24 mouse cellular contexts compared by ENCODE assay signal in the genomic region with DNA sequence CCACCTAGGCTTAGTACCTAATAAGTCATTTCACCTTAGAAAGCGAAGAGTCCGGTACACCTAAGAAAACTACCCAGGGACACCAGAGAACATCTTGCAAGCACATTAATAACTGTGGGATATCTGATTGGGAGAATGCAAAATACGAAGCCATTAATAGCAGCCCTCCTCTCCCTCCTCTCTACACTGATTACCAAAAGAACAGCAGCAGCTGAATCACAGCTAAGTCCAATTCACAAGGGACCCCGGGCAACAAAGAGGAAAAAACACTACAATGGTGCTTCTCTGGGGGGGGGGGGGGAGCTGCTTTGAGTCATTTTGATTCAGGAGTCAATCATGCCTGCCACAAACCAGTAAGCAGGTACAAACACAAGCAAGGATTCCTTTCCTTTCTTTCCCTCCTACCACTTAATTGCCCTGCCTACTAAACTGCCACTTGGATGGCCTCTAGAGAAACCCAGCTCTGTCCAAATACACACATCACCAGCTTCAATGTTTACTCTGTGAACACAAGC.
DNase-seq lines count a peak whose midpoint lies in the region; ATAC-seq lines count a peak whose summit lies in the region.
"Had no signal": no experiment of that assay in that cellular context is flagged by ENCODE, and none has a peak within 500 bp of the region (broad histone marks: within the 10 kb centered on the region; RNA-seq: fewer than 3 reads in every experiment).

No protein-coding gene starts in this region.

- H3K36me3 ChIP-seq in hindbrain, embryonic 12.5 days = no peaks in the 10 kb centered on the region
- no peaks in the 10 kb centered on the region for H3K36me3 ChIP-seq in hindbrain, embryonic 16.5 days (ENCODE audit: control insufficient read depth, insufficient read depth, low read length)
- H3K36me3 ChIP-seq in forebrain, embryonic 12.5 days (replicated peaks) = no peaks in the 10 kb centered on the region
- H3K36me3 ChIP-seq in midbrain, embryonic 14.5 days (ENCODE audit: control insufficient read depth, insufficient read depth, low read length) = no peaks in the 10 kb centered on the region
- H3K36me3 ChIP-seq in liver, embryonic 12.5 days = no peaks in the 10 kb centered on the region
- H3K36me3 ChIP-seq: heart, embryonic 13.5 days had no signal

- H3K27ac ChIP-seq in hindbrain, embryonic 12.5 days = peak overlapping the region; percentile 60; the same call in 1 of the 2 replicates
- H3K27ac ChIP-seq in hindbrain, embryonic 16.5 days (ENCODE audit: low read depth, low read length) = no peak overlapping the region
- peak overlapping the region; percentile 66 for H3K27ac ChIP-seq in forebrain, embryonic 12.5 days
- 0 out of 2 replicates have a peak overlapping the region, but pooled peaks have one; percentile 6 for H3K27ac ChIP-seq in midbrain, embryonic 14.5 days (replicated peaks; ENCODE audit: low read depth, low read length)
- no peak overlapping the region for H3K27ac ChIP-seq in liver, embryonic 12.5 days
- H3K27ac ChIP-seq: heart, embryonic 13.5 days; left cerebral cortex, adult 2 months had no signal

- peak; percentile 29 for DNase-seq in embryo, embryonic 10.5 days (ENCODE audit: low spot score)
- no peak for DNase-seq in embryo, embryonic 9.5 days (ENCODE audit: extremely low spot score)
- peak; percentile 72 for DNase-seq in midbrain, embryonic 14.5 days
- DNase-seq: adrenal gland, adult 8-10 months; cerebellum, adult 9-11 months; gastrocnemius, postnatal 14 days; heart, adult 18-20 months; heart, postnatal 36 days; kidney, adult 9 months; kidney, postnatal 4 days; layer of hippocampus, adult 9-11 months; left cerebral cortex, postnatal 4 days; liver; liver, postnatal 0 days; lung, postnatal 10 days; right cerebral cortex, adult 18-20 months had no signal

- H3K4me3 ChIP-seq in hindbrain, embryonic 12.5 days = no peak overlapping the region
- H3K4me3 ChIP-seq in hindbrain, embryonic 16.5 days (ENCODE audit: low read length) = no peak overlapping the region
- H3K4me3 ChIP-seq in forebrain, embryonic 12.5 days (replicated peaks) = no peak overlapping the region
- H3K4me3 ChIP-seq in midbrain, embryonic 14.5 days (replicated peaks; ENCODE audit: low read depth, low read length) = no peak overlapping the region
- no peak overlapping the region for H3K4me3 ChIP-seq in liver, embryonic 12.5 days
- H3K4me3 ChIP-seq: heart, embryonic 13.5 days; left cerebral cortex, adult 2 months had no signal

- no peaks in the 10 kb centered on the region for H3K9me3 ChIP-seq in hindbrain, embryonic 12.5 days (replicated peaks)
- no peaks in the 10 kb centered on the region for H3K9me3 ChIP-seq in hindbrain, embryonic 16.5 days (ENCODE audit: control insufficient read depth, low read length)
- H3K9me3 ChIP-seq in forebrain, embryonic 12.5 days = no peaks in the 10 kb centered on the region
- H3K9me3 ChIP-seq in midbrain, embryonic 14.5 days (ENCODE audit: control insufficient read depth, low read length) = no peaks in the 10 kb centered on the region
- no peaks in the 10 kb centered on the region for H3K9me3 ChIP-seq in liver, embryonic 12.5 days (replicated peaks)
- H3K9me3 ChIP-seq: heart, embryonic 13.5 days had no signal

- no peaks in the 10 kb centered on the region for H3K27me3 ChIP-seq in hindbrain, embryonic 12.5 days
- H3K27me3 ChIP-seq in hindbrain, embryonic 16.5 days (replicated peaks; ENCODE audit: control insufficient read depth, insufficient read depth, low read length) = no peaks in the 10 kb centered on the region
- H3K27me3 ChIP-seq in forebrain, embryonic 12.5 days = no peaks in the 10 kb centered on the region
- no peaks in the 10 kb centered on the region for H3K27me3 ChIP-seq in midbrain, embryonic 14.5 days (ENCODE audit: control insufficient read depth, insufficient read depth, low read length)
- H3K27me3 ChIP-seq in liver, embryonic 12.5 days (replicated peaks) = no peaks in the 10 kb centered on the region
- H3K27me3 ChIP-seq: heart, embryonic 13.5 days had no signal

- ATAC-seq in hindbrain, embryonic 12.5 days (ENCODE audit: low FRiP score) = 0 out of 2 replicates have a peak, but pooled peaks have one; percentile 38
- ATAC-seq in hindbrain, embryonic 16.5 days = no peak
- ATAC-seq in forebrain, embryonic 12.5 days (ENCODE audit: low FRiP score) = peak; percentile 30; the same call in 1 of the 2 replicates
- ATAC-seq in midbrain, embryonic 14.5 days (ENCODE audit: low FRiP score, low TSS enrichment) = no peak
- no peak for ATAC-seq in megakaryocyte, adult 5-6 weeks (ENCODE audit: poor library complexity, severe bottlenecking)
- no peak for ATAC-seq in liver, embryonic 12.5 days
- ATAC-seq: liver, postnatal 0 days; Patski had no signal

- no peak overlapping the region for H3K9ac ChIP-seq in hindbrain, embryonic 12.5 days
- H3K9ac ChIP-seq in hindbrain, embryonic 16.5 days (ENCODE audit: low read depth, low read length) = no peak overlapping the region
- H3K9ac ChIP-seq in forebrain, embryonic 12.5 days = no peak overlapping the region
- H3K9ac ChIP-seq in midbrain, embryonic 14.5 days (replicated peaks; ENCODE audit: low read length) = no peak overlapping the region
- H3K9ac ChIP-seq in liver, embryonic 12.5 days = no peak overlapping the region
- H3K9ac ChIP-seq: heart, embryonic 13.5 days; liver, postnatal 0 days had no signal

- peaks cover 31% of the 10 kb centered on the region for H3K4me1 ChIP-seq in hindbrain, embryonic 12.5 days
- H3K4me1 ChIP-seq in hindbrain, embryonic 16.5 days (ENCODE audit: control insufficient read depth, insufficient read depth, low read depth, low read length) = peaks cover 20% of the 10 kb centered on the region
- H3K4me1 ChIP-seq in forebrain, embryonic 12.5 days = peaks cover 36% of the 10 kb centered on the region
- peaks cover 29% of the 10 kb centered on the region for H3K4me1 ChIP-seq in midbrain, embryonic 14.5 days (ENCODE audit: control insufficient read depth, insufficient read depth, low read length)
- peaks cover 3% of the 10 kb centered on the region; the same call in 1 of the 2 replicates for H3K4me1 ChIP-seq in liver, embryonic 12.5 days

- no peak overlapping the region; the same call in 1 of the 2 replicates for H3K4me2 ChIP-seq in hindbrain, embryonic 12.5 days (replicated peaks)
- no peak overlapping the region for H3K4me2 ChIP-seq in hindbrain, embryonic 16.5 days (ENCODE audit: low read length)
- 0 out of 2 replicates have a peak overlapping the region, but pooled peaks have one; percentile 4 for H3K4me2 ChIP-seq in forebrain, embryonic 12.5 days
- H3K4me2 ChIP-seq in midbrain, embryonic 14.5 days (ENCODE audit: low read length) = no peak overlapping the region
- H3K4me2 ChIP-seq in liver, embryonic 12.5 days = no peak overlapping the region
- H3K4me2 ChIP-seq: heart, embryonic 13.5 days had no signal

- WGBS in hindbrain, embryonic 12.5 days = 34% methylated on average over 4 of the region's 4 CpGs
- WGBS in hindbrain, embryonic 16.5 days = 35% methylated on average over 4 of the region's 4 CpGs
- 28% methylated on average over 4 of the region's 4 CpGs for WGBS in forebrain, embryonic 12.5 days
- 17% methylated on average over 4 of the region's 4 CpGs for WGBS in midbrain, embryonic 14.5 days
- 65% methylated on average over 4 of the region's 4 CpGs for WGBS in liver, embryonic 12.5 days (ENCODE audit: insufficient replicate concordance)

Comparison
In these comparisons a context has a peak if more than half of its experiments do, and no peak if none do; other contexts are left out.
1. ATAC-seq: peak in hindbrain, embryonic 12.5 days (single experiment) and forebrain, embryonic 12.5 days (single experiment); none in hindbrain, embryonic 16.5 days (single experiment), midbrain, embryonic 14.5 days (single experiment), megakaryocyte, adult 5-6 weeks (single experiment) and liver, embryonic 12.5 days (single experiment).
2. H3K27ac ChIP-seq: peak in hindbrain, embryonic 12.5 days (single experiment), forebrain, embryonic 12.5 days (single experiment) and midbrain, embryonic 14.5 days (single experiment); none in hindbrain, embryonic 16.5 days (single experiment) and liver, embryonic 12.5 days (single experiment).